ENCODE assay signal across 14 mouse cellular contexts in genomic region chr6:55062200-55062599, GRCm38 (mm10).
"Had no signal": no experiment of that assay in that cellular context is flagged by ENCODE, and none has a peak within 500 bp of the region (broad histone marks: within the 10 kb centered on the region; RNA-seq: fewer than 3 reads in every experiment).

No protein-coding gene starts in this region.

- ATAC-seq: liver, embryonic 12.5 days; midbrain, embryonic 16.5 days had no signal

- H3K27me3 ChIP-seq: limb, embryonic 15.5 days; liver, embryonic 12.5 days; megakaryocyte, embryonic 14.5 days; midbrain, embryonic 12.5 days had no signal

- H3K4me2 ChIP-seq: limb, embryonic 15.5 days; liver, embryonic 12.5 days; lung, embryonic 14.5 days; midbrain, embryonic 12.5 days had no signal

- H3K4me1 ChIP-seq: limb, embryonic 15.5 days; midbrain, embryonic 12.5 days had no signal

- H3K9me3 ChIP-seq: limb, embryonic 15.5 days; liver, embryonic 12.5 days; megakaryocyte, embryonic 14.5 days; midbrain, embryonic 12.5 days had no signal

- H3K27ac ChIP-seq: kidney, postnatal 0 days; limb, embryonic 15.5 days; liver, embryonic 12.5 days; macrophage; midbrain, embryonic 12.5 days; stomach, postnatal 0 days had no signal

- H3K4me3 ChIP-seq: limb, embryonic 15.5 days; liver, embryonic 12.5 days; megakaryocyte, embryonic 14.5 days; midbrain, embryonic 12.5 days had no signal

- H3K9ac ChIP-seq: limb, embryonic 15.5 days; liver, embryonic 12.5 days; lung, embryonic 14.5 days; midbrain, embryonic 12.5 days had no signal

- DNase-seq: kidney, adult 11 months; kidney, adult 9 months; kidney, postnatal 4 days; lung, embryonic 14.5 days; lung, postnatal 10 days; thymus, postnatal 4 days had no signal
